Mouse (Mus musculus): ENCODE data around the gene Mettl23.

GRCm38 (mm10) chr11:116810983-116811901 lies 31.8 kb upstream of the Mettl23 start:
- TF ChIP-seq EP300 (IDR thresholded peaks at IDR 0.05; ENCODE audit: low read depth) (no peak), CTCF (IDR thresholded peaks at IDR 0.05; ENCODE audit: low read depth) (no peak)

All from liver, embryonic 14.5 days (tissue).